Mouse (Mus musculus) kidney, adult 2 months (tissue): ENCODE data around the gene Wfdc13.
A peak's percentile ranks its signal among the peaks of the same experiment; 100 is the strongest.

Source experiments
- CTCF ChIP-seq: fragments of 200-500 bp; conservative IDR thresholded peaks from 2 replicates; pipeline ENCODE4 v1.5.1; 2011; ENCODE audit warnings: low read depth, mild to moderate bottlenecking, control low read depth, low read length, moderate library complexity, mixed read lengths; ENCODE audit not compliant: insufficient read depth, insufficient read length
- POLR2A ChIP-seq: fragments of 200-500 bp; IDR thresholded peaks from one replicate; pipeline ENCODE4 v1.6.1; 2011; ENCODE audit warnings: low read depth, low read length, control low read depth

DNA sequence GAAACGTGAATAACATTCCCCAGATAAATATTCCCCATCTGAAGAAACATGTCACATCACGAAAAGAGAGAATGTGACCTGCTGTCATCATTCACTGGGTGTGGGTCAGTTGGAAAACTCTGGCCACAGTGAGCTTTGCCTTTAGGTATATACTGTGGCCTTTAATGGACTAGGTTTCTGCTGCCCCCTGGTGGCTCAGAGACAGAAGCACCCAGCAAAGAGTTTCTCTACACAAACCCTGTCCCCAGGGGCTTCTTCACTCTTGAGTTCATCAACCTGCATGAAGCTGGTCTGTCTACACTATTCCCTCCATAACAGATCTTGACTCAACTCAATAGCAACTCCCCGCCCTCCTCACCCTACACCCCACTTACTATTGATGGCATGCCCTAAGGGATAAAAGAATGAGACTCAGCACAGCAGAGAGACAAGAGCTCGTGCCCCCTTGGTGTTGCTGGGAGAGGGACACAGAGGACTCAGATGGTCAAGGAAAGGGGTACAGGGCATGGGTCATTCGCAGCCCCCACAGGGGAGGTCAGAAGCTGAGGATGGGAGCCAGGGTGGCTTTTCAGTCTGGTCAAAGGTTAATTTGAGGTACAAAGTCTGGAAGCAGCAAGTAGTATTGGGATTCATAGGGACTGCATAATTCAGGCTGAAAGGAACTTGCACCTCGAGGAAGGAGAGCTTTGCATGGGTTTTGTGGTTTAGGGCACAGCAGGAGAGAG is 41.1 kb downstream of the Wfdc13 start:
- TF ChIP-seq CTCF = peak; percentile 80
- no peak for TF ChIP-seq POLR2A
